Mouse (Mus musculus): ENCODE measurements around the gene Hist1h3e. TPM values are rescaled to one million over a fixed set of nuclear protein-coding genes. Genes with fewer than 3 reads are reported as not detected.
"Not testable (repeated sequence)": the region's sequence is repeated elsewhere in the genome, so short reads cannot be mapped to it uniquely, and the experiment has no call there.

The Hist1h3e gene
- polyA plus RNA-seq, 1 experiment: 14.3 TPM

DNA sequence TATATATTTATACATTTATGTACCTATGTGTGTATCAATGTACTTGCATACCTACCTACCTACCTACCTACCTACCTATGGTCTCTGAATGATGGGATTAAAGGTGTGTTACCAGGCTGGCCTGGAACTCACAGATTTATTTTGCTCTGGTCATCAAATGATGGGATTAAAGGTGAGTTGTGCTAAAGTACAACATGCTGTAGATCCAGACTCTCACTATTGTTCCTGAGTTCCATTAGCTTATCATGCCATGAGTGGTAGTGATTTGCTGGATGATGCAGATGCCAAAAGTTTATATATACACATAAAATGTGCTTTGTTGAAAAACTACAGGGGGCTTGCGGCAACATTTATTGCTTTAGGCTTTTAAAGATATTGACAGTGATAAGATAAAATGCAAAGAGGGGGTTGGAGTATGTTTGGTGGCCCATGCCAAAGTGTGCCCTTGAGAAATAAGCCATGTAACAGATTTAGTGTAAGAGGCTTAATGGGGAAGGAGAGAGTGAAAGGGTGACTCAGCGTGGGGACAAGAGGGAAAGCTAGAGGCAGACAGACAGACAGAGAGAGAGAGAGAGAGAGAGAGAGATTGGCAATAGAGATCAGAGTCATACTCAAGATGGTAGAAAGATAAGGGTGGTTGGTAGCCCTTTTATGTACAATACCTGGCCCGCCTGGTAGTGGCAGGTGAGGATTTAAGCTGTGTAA lies 25.0 kb downstream of the Hist1h3e start:
- Histone ChIP-seq H3K9ac (ENCODE audit: low read depth, poor library complexity, severe bottlenecking) (peak overlapping the region; percentile 40; the same call in 1 of the 2 replicates), H3K27ac (ENCODE audit: insufficient read depth, low read length) (no peak overlapping the region), H3K4me3 (ENCODE audit: low read depth, low read length) (no peak overlapping the region), H3K36me3 (ENCODE audit: control insufficient read depth, insufficient read depth, low read length, poor library complexity, severe bottlenecking) (no peaks in the 10 kb centered on the region), H3K4me1 (ENCODE audit: control insufficient read depth, insufficient read depth, low read length) (peaks cover 1% of the 10 kb centered on the region), H3K9me3 (replicated peaks; ENCODE audit: control insufficient read depth, insufficient read depth, low read length, poor library complexity, severe bottlenecking) (no peaks in the 10 kb centered on the region), H3K27me3 (ENCODE audit: control insufficient read depth, insufficient read depth, low read length, poor library complexity, severe bottlenecking) (no peaks in the 10 kb centered on the region)
- TF ChIP-seq EP300 (IDR thresholded peaks at IDR 0.05; ENCODE audit: insufficient read depth, low read depth, low read length) (no peak), POLR2A (IDR thresholded peaks at IDR 0.05; ENCODE audit: insufficient read depth, low read length) (no peak), CTCF (IDR thresholded peaks at IDR 0.05; ENCODE audit: low read depth, low read length) (no peak)

GRCm38 (mm10) chr13:23536076-23536822 lies 25.9 kb downstream of the Hist1h3e start:
- H3K9me3 ChIP-seq (replicated peaks; ENCODE audit: control insufficient read depth, insufficient read depth, low read length, poor library complexity, severe bottlenecking): no peaks in the 10 kb centered on the region
- peak overlapping the region; percentile 75 for H3K27ac ChIP-seq (ENCODE audit: insufficient read depth, low read length)
- TF ChIP-seq EP300 (IDR thresholded peaks at IDR 0.05; ENCODE audit: insufficient read depth, low read depth, low read length) (no peak), CTCF (IDR thresholded peaks at IDR 0.05; ENCODE audit: low read depth, low read length) (no peak), POLR2A (IDR thresholded peaks at IDR 0.05; ENCODE audit: insufficient read depth, low read length) (no peak)
- H3K9ac ChIP-seq (ENCODE audit: low read depth, poor library complexity, severe bottlenecking): peak overlapping the region; percentile 86
- H3K4me3 ChIP-seq (ENCODE audit: low read depth, low read length): peak overlapping the region; percentile 18; the same call in 1 of the 2 replicates
- peaks cover 1% of the 10 kb centered on the region for H3K4me1 ChIP-seq (ENCODE audit: control insufficient read depth, insufficient read depth, low read length)
- no peaks in the 10 kb centered on the region for H3K27me3 ChIP-seq (ENCODE audit: control insufficient read depth, insufficient read depth, low read length, poor library complexity, severe bottlenecking)
- H3K36me3 ChIP-seq (ENCODE audit: control insufficient read depth, insufficient read depth, low read length, poor library complexity, severe bottlenecking): no peaks in the 10 kb centered on the region

- TF ChIP-seq POLR2A (IDR thresholded peaks at IDR 0.05; ENCODE audit: insufficient read depth, low read length) (peak; percentile 97), EP300 (IDR thresholded peaks at IDR 0.05; ENCODE audit: insufficient read depth, low read depth, low read length) (0 out of 2 replicates have a peak, but pooled peaks have one; percentile 56)
- H3K9me3 ChIP-seq (replicated peaks; ENCODE audit: control insufficient read depth, insufficient read depth, low read length, poor library complexity, severe bottlenecking); H3K27me3 ChIP-seq (ENCODE audit: control insufficient read depth, insufficient read depth, low read length, poor library complexity, severe bottlenecking); H3K36me3 ChIP-seq (ENCODE audit: control insufficient read depth, insufficient read depth, low read length, poor library complexity, severe bottlenecking); H3K4me1 ChIP-seq (ENCODE audit: control insufficient read depth, insufficient read depth, low read length): not testable (repeated sequence)
- peak within 1 kb of the TSS; percentile 99 for H3K9ac ChIP-seq (ENCODE audit: low read depth, poor library complexity, severe bottlenecking)
- peak within 1 kb of the TSS; percentile 99 for H3K27ac ChIP-seq (ENCODE audit: insufficient read depth, low read length)
- peak within 1 kb of the TSS; percentile 75 for H3K4me3 ChIP-seq (ENCODE audit: low read depth, low read length)
Measured at GRCm38 (mm10) chr13:23535137-23536075, 26.8 kb downstream of the Hist1h3e start, which contains the start of gene Hist1h3g. TSS of gene Hist1h3g (plus strand) at chr13:23535422.

DNA sequence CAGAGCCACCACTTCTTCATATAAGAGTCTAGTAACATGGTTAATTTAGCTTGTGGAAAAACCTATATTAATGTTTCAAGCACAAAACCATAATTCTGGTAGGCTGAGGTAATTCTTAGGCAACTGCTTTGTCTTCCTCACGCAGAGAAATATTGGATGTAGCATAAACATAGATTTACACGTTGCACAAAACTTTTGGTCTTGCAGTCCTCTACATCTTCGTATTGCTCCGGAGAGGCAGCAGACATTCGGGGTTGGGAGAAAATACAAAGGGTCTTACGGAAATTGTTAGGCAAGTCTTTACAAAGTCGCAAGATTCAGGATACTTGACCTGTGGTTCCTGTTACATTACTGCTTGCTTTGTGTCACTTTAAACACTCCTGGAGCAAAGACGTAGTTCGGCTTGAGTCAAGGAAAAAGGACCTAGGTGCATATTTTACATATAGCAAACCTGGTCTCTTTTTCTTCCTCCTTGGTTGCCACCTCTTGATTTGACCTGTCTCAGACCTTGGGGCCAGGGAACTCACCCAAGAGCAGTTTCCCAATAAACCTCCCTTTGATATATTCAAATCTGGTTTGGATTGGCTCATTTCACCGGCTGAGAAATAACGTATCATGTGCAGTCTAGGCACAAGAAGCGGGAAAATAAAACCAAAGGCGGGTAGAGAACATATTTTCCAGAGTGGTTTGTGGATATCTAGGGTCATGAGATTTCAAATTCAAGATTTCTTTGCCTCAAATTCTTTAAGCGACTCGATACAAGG lies 27.6 kb downstream of the Hist1h3e start:
- Histone ChIP-seq H3K9me3 (replicated peaks; ENCODE audit: control insufficient read depth, insufficient read depth, low read length, poor library complexity, severe bottlenecking) (no peaks in the 10 kb centered on the region), H3K4me1 (ENCODE audit: control insufficient read depth, insufficient read depth, low read length) (peaks cover 1% of the 10 kb centered on the region), H3K27ac (ENCODE audit: insufficient read depth, low read length) (peak overlapping the region; percentile 99), H3K36me3 (ENCODE audit: control insufficient read depth, insufficient read depth, low read length, poor library complexity, severe bottlenecking) (no peaks in the 10 kb centered on the region), H3K27me3 (ENCODE audit: control insufficient read depth, insufficient read depth, low read length, poor library complexity, severe bottlenecking) (no peaks in the 10 kb centered on the region), H3K4me3 (ENCODE audit: low read depth, low read length) (peak overlapping the region; percentile 75), H3K9ac (ENCODE audit: low read depth, poor library complexity, severe bottlenecking) (peak overlapping the region; percentile 99)
- TF ChIP-seq CTCF (IDR thresholded peaks at IDR 0.05; ENCODE audit: low read depth, low read length) (no peak), POLR2A (IDR thresholded peaks at IDR 0.05; ENCODE audit: insufficient read depth, low read length) (peak; percentile 11)

- peak within 1 kb of the TSS; percentile 75 for H3K4me3 ChIP-seq (ENCODE audit: low read depth, low read length)
- peak within 1 kb of the TSS; percentile 99 for H3K9ac ChIP-seq (ENCODE audit: low read depth, poor library complexity, severe bottlenecking)
- H3K27ac ChIP-seq (ENCODE audit: insufficient read depth, low read length): peak within 1 kb of the TSS; percentile 99
- H3K4me1 ChIP-seq (ENCODE audit: control insufficient read depth, insufficient read depth, low read length); H3K36me3 ChIP-seq (ENCODE audit: control insufficient read depth, insufficient read depth, low read length, poor library complexity, severe bottlenecking); H3K27me3 ChIP-seq (ENCODE audit: control insufficient read depth, insufficient read depth, low read length, poor library complexity, severe bottlenecking); H3K9me3 ChIP-seq (replicated peaks; ENCODE audit: control insufficient read depth, insufficient read depth, low read length, poor library complexity, severe bottlenecking): not testable (repeated sequence)
Measured at GRCm38 (mm10) chr13:23533560-23534367, 28.4 kb downstream of the Hist1h3e start, which contains the start of gene Hist1h2af. TSS of gene Hist1h2af (plus strand) at chr13:23533906.

Data from ES-Bruce4 (cell line).